ENCODE assay signal across 8 mouse cellular contexts in genomic region chr14:21990321-21991021, GRCm38 (mm10). TPM values are rescaled to one million over a fixed set of nuclear protein-coding genes. Genes with fewer than 3 reads are reported as not detected.
A peak's percentile ranks its signal among the peaks of the same experiment; 100 is the strongest.
DNase-seq lines count a peak whose midpoint lies in the region; ATAC-seq and TF ChIP-seq lines count a peak whose summit lies in the region.

No protein-coding gene starts in this region.

- H3K9me3 ChIP-seq in hindbrain, embryonic 10.5 days: no peaks in the 10 kb centered on the region
- H3K9me3 ChIP-seq in limb, embryonic 12.5 days: no peaks in the 10 kb centered on the region
- no peaks in the 10 kb centered on the region for H3K9me3 ChIP-seq in midbrain, embryonic 16.5 days (replicated peaks; ENCODE audit: control insufficient read depth, low read length, poor library complexity, severe bottlenecking)

- peaks cover 71% of the 10 kb centered on the region for H3K27me3 ChIP-seq in hindbrain, embryonic 10.5 days (ENCODE audit: insufficient read depth, poor library complexity, severe bottlenecking)
- peaks cover 64% of the 10 kb centered on the region for H3K27me3 ChIP-seq in limb, embryonic 12.5 days
- peaks cover 20% of the 10 kb centered on the region for H3K27me3 ChIP-seq in midbrain, embryonic 16.5 days (ENCODE audit: control insufficient read depth, insufficient read depth, low read depth, low read length)

- peak overlapping the region; percentile 86 for H3K4me2 ChIP-seq in limb, embryonic 12.5 days
- peak overlapping the region; percentile 43 for H3K4me2 ChIP-seq in midbrain, embryonic 16.5 days (ENCODE audit: low read length)

- intact Hi-C loops in left cerebral cortex, adult 2 months (cut with DNase I): no loop called here

- H3K4me1 ChIP-seq in brown adipose tissue, adult 24 weeks (ENCODE audit: control insufficient read depth, insufficient read depth, insufficient read length, low read length): peaks cover 3% of the 10 kb centered on the region; the same call in 1 of the 2 replicates
- peaks cover 82% of the 10 kb centered on the region for H3K4me1 ChIP-seq in hindbrain, embryonic 10.5 days (replicated peaks)
- H3K4me1 ChIP-seq in limb, embryonic 12.5 days (replicated peaks): peaks cover 63% of the 10 kb centered on the region
- peaks cover 43% of the 10 kb centered on the region for H3K4me1 ChIP-seq in midbrain, embryonic 16.5 days (ENCODE audit: control insufficient read depth, insufficient read depth, low read length)

- DNase-seq in NIH3T3 (ENCODE audit: low read depth): peak; percentile 60
- DNase-seq in hindbrain, embryonic 10.5 days (ENCODE audit: low spot score): peak; percentile 59
- DNase-seq in adipocyte (ENCODE audit: low spot score): no peak
- DNase-seq in left cerebral cortex, adult 2 months (ENCODE audit: extremely low spot score in 1 of 2, low spot score in 2 of 2): no peak

- ATAC-seq in limb, embryonic 12.5 days (ENCODE audit: insufficient number of reproducible peaks, insufficient read depth, low FRiP score, low TSS enrichment, low read depth): no peak
- no peak for ATAC-seq in midbrain, embryonic 16.5 days
- no peak for ATAC-seq in megakaryocyte progenitor cell, adult 5-6 weeks (replicated peaks; ENCODE audit: poor library complexity)

- no peak for TF ChIP-seq CTCF in left cerebral cortex, adult 2 months (IDR thresholded peaks at IDR 0.05)

- peak overlapping the region; percentile 81 for H3K27ac ChIP-seq in brown adipose tissue, adult 24 weeks (replicated peaks; ENCODE audit: low read depth, low read length)
- H3K27ac ChIP-seq in hindbrain, embryonic 10.5 days: peak overlapping the region; percentile 97
- H3K27ac ChIP-seq in limb, embryonic 12.5 days: peak overlapping the region; percentile 85
- 0 out of 2 replicates have a peak overlapping the region, but pooled peaks have one; percentile 14 for H3K27ac ChIP-seq in midbrain, embryonic 16.5 days (ENCODE audit: low read length)
- H3K27ac ChIP-seq in left cerebral cortex, adult 2 months: no peak overlapping the region

- H3K36me3 ChIP-seq in hindbrain, embryonic 10.5 days: peaks cover 8% of the 10 kb centered on the region
- H3K36me3 ChIP-seq in limb, embryonic 12.5 days: peaks cover 7% of the 10 kb centered on the region
- H3K36me3 ChIP-seq in midbrain, embryonic 16.5 days (ENCODE audit: control insufficient read depth, insufficient read depth, low read length): no peaks in the 10 kb centered on the region

- peak overlapping the region; percentile 61 for H3K9ac ChIP-seq in limb, embryonic 12.5 days (replicated peaks)
- peak overlapping the region; percentile 53 for H3K9ac ChIP-seq in midbrain, embryonic 16.5 days (ENCODE audit: low read depth, low read length)

- WGBS in hindbrain, embryonic 10.5 days: 1% methylated on average over 31 of the region's 31 CpGs
- WGBS in limb, embryonic 12.5 days: 1% methylated on average over 31 of the region's 31 CpGs
- WGBS in midbrain, embryonic 16.5 days: 3% methylated on average over 31 of the region's 31 CpGs

- peak overlapping the region; percentile 65 for H3K4me3 ChIP-seq in brown adipose tissue, adult 24 weeks (ENCODE audit: insufficient read depth, low read depth, low read length)
- H3K4me3 ChIP-seq in hindbrain, embryonic 10.5 days: peak overlapping the region; percentile 89
- peak overlapping the region; percentile 89 for H3K4me3 ChIP-seq in limb, embryonic 12.5 days (replicated peaks)
- peak overlapping the region; percentile 23 for H3K4me3 ChIP-seq in midbrain, embryonic 16.5 days (ENCODE audit: low read depth, low read length)
- no peak overlapping the region for H3K4me3 ChIP-seq in left cerebral cortex, adult 2 months

RNA-seq across cellular contexts. Expression of gene Zfp503, which starts 1.1 kb away (rescaled TPM):
- polyA plus RNA-seq in brown adipose tissue, adult 24 weeks (2012; ENCODE audit: insufficient read depth, insufficient read length, missing spikeins): 4.0 and 5.1 TPM in 2 replicates
- polyA plus RNA-seq in hindbrain, embryonic 10.5 days (2016; fragmentation: Nextera tagmentation; extraction: Ambion mirVana): 12.3 and 20.0 TPM in 2 replicates
- 46.0 and 47.1 TPM in 2 replicates for polyA plus RNA-seq in limb, embryonic 12.5 days (2016; fragmentation: Nextera tagmentation; extraction: Ambion mirVana)
- polyA plus RNA-seq in midbrain, embryonic 16.5 days (2015; fragmentation: Nextera tagmentation; extraction: Ambion mirVana): 4.0 and 4.4 TPM in 2 replicates
- 1 to 10 TPM; 2.2 to 3.3 TPM for total RNA-seq in left cerebral cortex, adult 2 months (2021)
- 0.30 and 0.44 TPM in 2 replicates for total RNA-seq in megakaryocyte progenitor cell, adult 5-6 weeks (2015)
- 0.03 and 0.12 TPM in 2 replicates for total RNA-seq in megakaryocyte progenitor cell, adult 5-6 weeks (2017)

RNA-seq across cellular contexts. Expression of gene Lrmda, which starts 29.0 kb away (rescaled TPM):
- polyA plus RNA-seq in brown adipose tissue, adult 24 weeks (2012; ENCODE audit: insufficient read depth, insufficient read length, missing spikeins): 12.9 and 15.7 TPM in 2 replicates
- polyA plus RNA-seq in hindbrain, embryonic 10.5 days (2016; fragmentation: Nextera tagmentation; extraction: Ambion mirVana): 0.47 and 0.55 TPM in 2 replicates
- polyA plus RNA-seq in limb, embryonic 12.5 days (2016; fragmentation: Nextera tagmentation; extraction: Ambion mirVana): 0.41 TPM in 1 of 2 replicates, not detected in the other
- polyA plus RNA-seq in midbrain, embryonic 16.5 days (2015; fragmentation: Nextera tagmentation; extraction: Ambion mirVana): 0.34 TPM in 1 of 2 replicates, not detected in the other
- total RNA-seq in left cerebral cortex, adult 2 months (2021): under 1 TPM; 0.87 to 0.97 TPM
- total RNA-seq in megakaryocyte progenitor cell, adult 5-6 weeks (2015): 25.9 and 27.0 TPM in 2 replicates
- 14.6 and 20.9 TPM in 2 replicates for total RNA-seq in megakaryocyte progenitor cell, adult 5-6 weeks (2017)

Comparison
In these comparisons a context has a peak if more than half of its experiments do, and no peak if none do; other contexts are left out.
1. DNase-seq: peak in NIH3T3 (single experiment) and hindbrain, embryonic 10.5 days (single experiment); none in adipocyte (single experiment) and left cerebral cortex, adult 2 months (0 of 2).